Mouse (Mus musculus): Measurements from ENCODE around the gene Megf8.

DNA sequence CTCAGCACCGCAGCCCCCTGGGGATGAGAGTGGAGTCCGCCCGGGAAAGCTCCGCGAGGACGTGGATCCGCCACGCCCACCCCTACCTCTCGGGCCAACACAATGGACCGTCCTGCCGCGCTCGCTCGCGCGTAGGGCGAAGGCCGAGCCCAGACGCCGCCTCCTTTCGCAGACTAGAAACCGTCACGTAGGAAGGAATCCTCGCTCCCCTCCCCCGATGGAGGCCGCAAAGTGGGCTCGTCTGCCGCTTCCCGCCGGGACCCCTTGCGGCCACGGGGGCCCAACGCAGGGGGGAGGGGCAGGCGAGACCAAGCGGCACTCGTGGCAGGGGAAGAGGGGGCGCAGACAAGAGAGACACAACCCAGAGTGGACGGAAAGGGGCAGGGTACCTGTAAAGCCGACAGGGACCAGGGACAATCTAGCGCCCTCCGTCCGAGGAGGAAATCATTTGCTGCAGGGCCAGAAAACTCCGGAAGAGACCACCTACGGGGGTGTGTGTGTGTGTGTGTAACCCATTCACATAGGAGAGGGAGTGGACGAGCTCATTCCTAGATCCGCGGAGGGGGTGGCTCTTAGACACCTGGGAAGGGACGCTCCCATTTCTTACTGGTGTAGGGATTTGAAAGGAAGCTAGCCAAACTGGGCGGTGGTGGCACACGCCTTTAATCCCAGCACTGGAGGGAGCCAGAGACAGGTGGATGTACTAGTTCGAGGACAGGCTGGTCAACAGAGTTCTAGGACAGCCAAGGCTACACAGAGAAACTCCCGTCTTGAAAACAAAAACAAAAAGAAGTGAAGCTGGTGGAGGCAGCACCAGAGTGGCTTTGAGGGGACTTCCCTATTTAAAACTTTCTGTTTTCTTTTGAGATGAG is 19.3 kb upstream of the Megf8 start, which contains the start of gene Pafah1b3:
- TF ChIP-seq CTCF (IDR thresholded peaks at IDR 0.05; ENCODE audit: insufficient read depth, low read depth, low read length) (no peak), POLR2A (IDR thresholded peaks at IDR 0.05; ENCODE audit: insufficient read depth, low read depth, low read length) (no peak)

All from olfactory bulb, adult 2 months (tissue).